Mouse (Mus musculus) cerebellum, adult 8-10 months (tissue): ENCODE measurements at regions not wholly inside any gene's neighbourhood (a gene's known extent, or its start where the extent isn't known, plus 50 kb on each side); places are given as distances from the start of the nearest gene placed in this dataset.
A peak's percentile ranks its signal among the peaks of the same experiment; 100 is the strongest.

ENCODE experiments used
- DNase-seq: peaks from one replicate; pipeline ENCODE4 v3.0.0; 2022

DNA sequence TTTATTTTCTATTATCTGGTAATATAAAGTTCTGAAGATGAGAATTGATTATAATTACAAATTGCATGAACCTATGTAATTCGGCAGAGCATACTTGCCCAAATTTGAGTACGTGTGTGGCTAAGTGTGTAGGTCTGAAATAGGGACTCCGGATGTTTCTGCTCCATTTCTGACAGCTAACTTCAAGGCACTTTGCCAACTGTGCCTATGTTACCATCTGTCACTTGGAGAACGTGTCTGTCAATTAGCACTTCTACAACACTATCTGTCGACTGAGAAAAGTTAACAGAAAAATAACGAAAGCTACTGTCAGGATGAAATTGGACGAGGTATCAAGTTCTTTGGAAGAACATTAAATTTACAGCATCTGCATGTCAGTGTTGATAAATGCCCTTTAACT is 702.0 kb upstream of the Lrfn5 start:
- DNase-seq = peak; percentile 0
